Mouse (Mus musculus) ES-Bruce4 (cell line): Measurements from ENCODE around the gene Txnip.

Experiments
- CTCF ChIP-seq: IDR thresholded peaks from one replicate; pipeline ENCODE4 v1.8.1; 2011; ENCODE audit warnings: low read depth, low read length
- EP300 ChIP-seq: IDR thresholded peaks from 2 replicates; pipeline ENCODE4 v1.6.1; 2011; ENCODE audit warnings: low read depth, low read length; ENCODE audit not compliant: insufficient read depth
- POLR2A ChIP-seq: IDR thresholded peaks from one replicate; pipeline ENCODE4 v1.8.1; 2011; ENCODE audit warnings: low read length; ENCODE audit not compliant: insufficient read depth

DNA sequence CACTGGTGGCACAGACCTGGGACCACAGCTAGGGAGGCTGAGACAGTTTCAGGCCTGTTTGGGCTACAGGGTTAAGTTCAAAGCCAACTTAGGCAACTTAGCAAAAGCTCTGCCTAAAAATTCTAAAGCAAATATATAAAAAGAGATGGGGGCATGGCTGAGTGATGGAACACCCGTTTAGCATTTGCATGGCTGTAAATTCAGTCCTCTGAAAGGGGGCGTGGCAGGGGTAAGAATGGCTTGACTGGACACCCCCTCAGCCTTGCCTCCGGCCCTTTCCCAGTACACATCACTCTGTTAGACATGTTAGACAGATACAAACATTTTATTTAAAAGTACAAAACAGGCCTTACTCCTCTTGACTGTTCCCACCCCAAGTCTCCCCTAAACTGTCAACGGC is 19.8 kb downstream of the Txnip start:
- TF ChIP-seq POLR2A (no peak), CTCF (no peak), EP300 (peak; percentile 82; the same call in 1 of the 2 replicates)
